Mouse (Mus musculus): ENCODE data around the gene Trappc5. TPM values are rescaled to one million over a fixed set of nuclear protein-coding genes. Genes with fewer than 3 reads are reported as not detected.

Trappc5 gene
- polyA plus RNA-seq, 1 experiment from 2014 or later = 23.9 TPM

GRCm38 (mm10) chr8:3694121-3694520, 18.0 kb downstream of the Trappc5 start, which contains the start of gene Fcer2a:
Fcer2a (minus strand) TSS chr8:3694175.
- no peak for ATAC-seq
- WGBS = 72% methylated on average over 3 of the region's 3 CpGs
- no peaks in the 10 kb centered on the region for H3K27me3 ChIP-seq (replicated peaks; ENCODE audit: control insufficient read depth, insufficient read depth, low read length)
- no peak within 1 kb of the TSS for H3K9ac ChIP-seq (ENCODE audit: low read depth, low read length)
- H3K9me3 ChIP-seq (ENCODE audit: control insufficient read depth) = no peaks in the 10 kb centered on the region
- H3K4me2 ChIP-seq (replicated peaks; ENCODE audit: low read depth) = no peak within 1 kb of the TSS
- no peak within 1 kb of the TSS for H3K4me3 ChIP-seq (ENCODE audit: low read depth, low read length)
- H3K27ac ChIP-seq (ENCODE audit: low read depth, low read length) = no peak within 1 kb of the TSS
- no peaks in the 10 kb centered on the region for H3K4me1 ChIP-seq (replicated peaks; ENCODE audit: control insufficient read depth, insufficient read depth, low read length)
- TF ChIP-seq CTCF (IDR thresholded peaks at IDR 0.05; ENCODE audit: low read depth) = no peak
- no peaks in the 10 kb centered on the region for H3K36me3 ChIP-seq (ENCODE audit: control insufficient read depth, insufficient read depth)

GRCm38 (mm10) chr8:3701491-3701890, 25.4 kb downstream of the Trappc5 start:
- no peak for TF ChIP-seq CTCF (IDR thresholded peaks at IDR 0.05; ENCODE audit: low read depth)
- H3K9me3 ChIP-seq (ENCODE audit: control insufficient read depth) = no peaks in the 10 kb centered on the region
- no peaks in the 10 kb centered on the region for H3K36me3 ChIP-seq (ENCODE audit: control insufficient read depth, insufficient read depth)
- H3K4me1 ChIP-seq (replicated peaks; ENCODE audit: control insufficient read depth, insufficient read depth, low read length) = no peaks in the 10 kb centered on the region
- no peaks in the 10 kb centered on the region for H3K27me3 ChIP-seq (replicated peaks; ENCODE audit: control insufficient read depth, insufficient read depth, low read length)
- no peak overlapping the region for H3K9ac ChIP-seq (ENCODE audit: low read depth, low read length)
- 93% methylated on average over 1 of the region's 1 CpGs for WGBS
- no peak overlapping the region for H3K4me3 ChIP-seq (ENCODE audit: low read depth, low read length)
- no peak overlapping the region for H3K4me2 ChIP-seq (replicated peaks; ENCODE audit: low read depth)
- no peak; the same call in 1 of the 2 replicates for ATAC-seq
- no peak overlapping the region for H3K27ac ChIP-seq (ENCODE audit: low read depth, low read length)

- no peaks in the 10 kb centered on the region for H3K36me3 ChIP-seq (ENCODE audit: control insufficient read depth, insufficient read depth)
- H3K9ac ChIP-seq (ENCODE audit: low read depth, low read length) = no peak overlapping the region
- H3K9me3 ChIP-seq (ENCODE audit: control insufficient read depth) = no peaks in the 10 kb centered on the region
- WGBS = 61% methylated on average over 4 of the region's 4 CpGs
- no peaks in the 10 kb centered on the region for H3K4me1 ChIP-seq (replicated peaks; ENCODE audit: control insufficient read depth, insufficient read depth, low read length)
- no peak overlapping the region for H3K4me2 ChIP-seq (replicated peaks; ENCODE audit: low read depth)
- no peaks in the 10 kb centered on the region for H3K27me3 ChIP-seq (replicated peaks; ENCODE audit: control insufficient read depth, insufficient read depth, low read length)
- H3K27ac ChIP-seq (ENCODE audit: low read depth, low read length) = no peak overlapping the region
- H3K4me3 ChIP-seq (ENCODE audit: low read depth, low read length) = no peak overlapping the region
- ATAC-seq = no peak
- peak; percentile 61 for TF ChIP-seq CTCF (IDR thresholded peaks at IDR 0.05; ENCODE audit: low read depth)
These were observed 29.6 kb downstream of the Trappc5 start for GRCm38 (mm10) chr8:3705711-3706110.

GRCm38 (mm10) chr8:3707611-3708010, 31.5 kb downstream of the Trappc5 start:
- Histone ChIP-seq H3K4me3 (ENCODE audit: low read depth, low read length) (no peak overlapping the region), H3K36me3 (ENCODE audit: control insufficient read depth, insufficient read depth) (no peaks in the 10 kb centered on the region), H3K4me1 (replicated peaks; ENCODE audit: control insufficient read depth, insufficient read depth, low read length) (no peaks in the 10 kb centered on the region), H3K27ac (ENCODE audit: low read depth, low read length) (no peak overlapping the region), H3K27me3 (replicated peaks; ENCODE audit: control insufficient read depth, insufficient read depth, low read length) (no peaks in the 10 kb centered on the region), H3K9me3 (ENCODE audit: control insufficient read depth) (no peaks in the 10 kb centered on the region), H3K9ac (ENCODE audit: low read depth, low read length) (no peak overlapping the region), H3K4me2 (replicated peaks; ENCODE audit: low read depth) (no peak overlapping the region)
- WGBS = 62% methylated on average over 7 of the region's 7 CpGs
- TF ChIP-seq CTCF (IDR thresholded peaks at IDR 0.05; ENCODE audit: low read depth) = no peak
- no peak for ATAC-seq

DNA sequence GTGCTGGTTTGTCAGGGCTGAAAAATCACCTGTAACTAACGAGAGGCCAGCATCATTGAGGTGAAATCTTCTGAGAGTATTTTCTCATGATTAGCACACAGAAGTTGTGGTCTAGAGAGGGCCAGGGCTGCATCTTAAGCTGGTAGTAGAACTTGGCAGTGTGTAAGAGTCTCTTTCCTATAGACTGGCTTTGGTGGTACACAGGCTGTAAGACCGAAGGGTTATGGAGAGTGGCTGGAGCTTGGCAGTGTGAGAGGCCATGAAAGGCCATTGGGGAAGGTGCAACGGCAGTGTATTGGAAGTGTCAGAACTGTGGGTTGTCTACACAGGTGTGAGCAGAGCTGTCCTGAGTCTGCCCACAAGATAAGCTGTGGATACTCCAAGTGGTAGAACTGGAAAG, 34.2 kb downstream of the Trappc5 start:
- WGBS = 83% methylated on average over 3 of the region's 3 CpGs
- Histone ChIP-seq H3K4me3 (ENCODE audit: low read depth, low read length) (no peak overlapping the region), H3K9ac (ENCODE audit: low read depth, low read length) (no peak overlapping the region), H3K27ac (ENCODE audit: low read depth, low read length) (no peak overlapping the region), H3K4me1 (replicated peaks; ENCODE audit: control insufficient read depth, insufficient read depth, low read length) (no peaks in the 10 kb centered on the region), H3K27me3 (replicated peaks; ENCODE audit: control insufficient read depth, insufficient read depth, low read length) (no peaks in the 10 kb centered on the region), H3K36me3 (ENCODE audit: control insufficient read depth, insufficient read depth) (no peaks in the 10 kb centered on the region), H3K4me2 (replicated peaks; ENCODE audit: low read depth) (no peak overlapping the region), H3K9me3 (ENCODE audit: control insufficient read depth) (no peaks in the 10 kb centered on the region)
- TF ChIP-seq CTCF (IDR thresholded peaks at IDR 0.05; ENCODE audit: low read depth) = no peak
- ATAC-seq = no peak

- no peak overlapping the region for H3K4me2 ChIP-seq (replicated peaks; ENCODE audit: low read depth)
- H3K4me3 ChIP-seq (ENCODE audit: low read depth, low read length) = no peak overlapping the region
- WGBS = 38% methylated on average over 2 of the region's 2 CpGs
- ATAC-seq = no peak
- no peaks in the 10 kb centered on the region for H3K4me1 ChIP-seq (replicated peaks; ENCODE audit: control insufficient read depth, insufficient read depth, low read length)
- H3K9ac ChIP-seq (ENCODE audit: low read depth, low read length) = no peak overlapping the region
- no peak overlapping the region for H3K27ac ChIP-seq (ENCODE audit: low read depth, low read length)
- no peaks in the 10 kb centered on the region for H3K36me3 ChIP-seq (ENCODE audit: control insufficient read depth, insufficient read depth)
- no peaks in the 10 kb centered on the region for H3K27me3 ChIP-seq (replicated peaks; ENCODE audit: control insufficient read depth, insufficient read depth, low read length)
- H3K9me3 ChIP-seq (ENCODE audit: control insufficient read depth) = no peaks in the 10 kb centered on the region
- no peak for TF ChIP-seq CTCF (IDR thresholded peaks at IDR 0.05; ENCODE audit: low read depth)
These were observed 35.5 kb downstream of the Trappc5 start for GRCm38 (mm10) chr8:3711646-3712045.

Measured in intestine, postnatal 0 days (tissue).